Mouse (Mus musculus) limb, embryonic 12.5 days (tissue): Measurements from ENCODE around the gene Mcu. TPM values are rescaled to one million over a fixed set of nuclear protein-coding genes. Genes with fewer than 3 reads are reported as not detected.
A peak's percentile ranks its signal among the peaks of the same experiment; 100 is the strongest.

Experiments used
- ATAC-seq: fragments of 200-750 bp; cut with Nextera tagmentation; 2 replicates; pipeline ENCODE4 v1.8.0; 2017; ENCODE audit warnings: low read depth, moderate TSS enrichment; ENCODE audit not compliant: insufficient number of reproducible peaks, insufficient read depth, low FRiP score, low TSS enrichment
- H3K27ac ChIP-seq: fragments of 300-500 bp; sonication (generic); 2 replicates; pipeline ENCODE4 v1.5.1; 2016; ENCODE audit warnings: mild to moderate bottlenecking, moderate library complexity
- H3K27me3 ChIP-seq: fragments of 300-500 bp; sonication (generic); 2 replicates; pipeline ENCODE4 v1.6.1; 2016; ENCODE audit warnings: mild to moderate bottlenecking, moderate library complexity
- H3K36me3 ChIP-seq: fragments of 300-500 bp; sonication (generic); 2 replicates; pipeline ENCODE4 v1.6.1; 2016; ENCODE audit warnings: mild to moderate bottlenecking, moderate library complexity
- H3K4me1 ChIP-seq: fragments of 300-500 bp; sonication (generic); replicated peaks from 2 replicates; pipeline ENCODE4 v1.6.1; 2016
- H3K4me2 ChIP-seq: fragments of 300-500 bp; sonication (generic); 2 replicates; pipeline ENCODE4 v1.6.1; 2016; ENCODE audit warnings: mild to moderate bottlenecking, moderate library complexity
- H3K4me3 ChIP-seq: fragments of 300-500 bp; sonication (generic); replicated peaks from 2 replicates; pipeline ENCODE4 v1.5.1; 2016; ENCODE audit warnings: mild to moderate bottlenecking
- H3K9ac ChIP-seq: fragments of 300-500 bp; sonication (generic); replicated peaks from 2 replicates; pipeline ENCODE4 v1.6.1; 2016; ENCODE audit warnings: mild to moderate bottlenecking, moderate library complexity
- H3K9me3 ChIP-seq: fragments of 300-500 bp; sonication (generic); 2 replicates; pipeline ENCODE4 v1.6.1; 2016; ENCODE audit warnings: mild to moderate bottlenecking, moderate library complexity
- WGBS: fragments of 180-500 bp; shearing (Covaris S2); methylation state at CpG from one replicate; pipeline ENCODE4 v1.1.7; 2016; 5-methylcytosine and 5-hydroxymethylcytosine counted together
- polyA plus RNA-seq: library from polyadenylated mRNA; unstranded; fragments of >200 nt; fragmentation: Nextera tagmentation; extraction: Ambion mirVana; gene quantifications from 2 replicates; pipeline ENCODE4 v1.2.1, GENCODE M21; 2016

The Mcu gene
- polyA plus RNA-seq, 1 experiment from 2014 or later: 48.4 TPM

DNA sequence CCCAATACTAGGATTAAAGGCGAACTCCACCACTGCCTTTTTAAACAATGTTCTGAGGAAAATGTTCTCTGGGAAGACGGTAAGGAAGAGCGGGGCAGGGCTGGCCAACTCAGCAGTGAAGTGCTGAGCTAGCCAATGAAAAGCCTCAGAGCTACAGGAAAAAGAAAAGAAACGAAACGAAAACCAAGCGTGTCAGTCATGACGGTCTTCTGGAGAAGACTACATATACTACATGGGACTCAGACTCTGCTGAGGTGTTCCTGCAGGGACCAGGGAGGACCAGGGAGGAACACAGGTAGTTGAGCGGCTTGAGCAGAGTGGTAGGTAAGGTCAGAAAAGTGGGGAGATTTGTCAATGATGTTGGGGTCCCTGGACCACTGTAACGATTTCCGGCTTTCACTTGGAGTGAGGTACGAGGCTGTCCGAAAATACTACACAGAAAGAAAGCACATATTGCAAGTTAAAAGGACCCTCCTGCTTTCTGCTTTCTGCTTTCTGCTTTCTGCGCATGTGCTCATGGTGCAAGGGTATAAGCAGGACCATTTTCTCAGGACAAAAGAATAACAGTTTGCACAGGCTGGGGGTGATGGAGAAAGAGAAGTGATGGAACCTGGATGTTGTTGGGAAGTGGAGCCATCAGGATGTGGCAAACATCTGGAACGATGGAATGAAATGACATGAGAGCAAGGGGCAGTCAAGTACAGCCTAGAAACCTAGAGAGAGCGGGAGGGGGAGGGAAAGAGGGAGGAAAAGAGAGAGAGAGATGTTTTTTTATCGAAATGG is 20.4 kb upstream of the Mcu start:
- WGBS: 73% methylated on average over 16 of the region's 16 CpGs
- Histone ChIP-seq H3K36me3 (no peaks in the 10 kb centered on the region), H3K9me3 (no peaks in the 10 kb centered on the region), H3K27me3 (no peaks in the 10 kb centered on the region), H3K4me3 (no peak overlapping the region), H3K4me2 (peak overlapping the region; percentile 23), H3K4me1 (peaks cover 23% of the 10 kb centered on the region), H3K9ac (no peak overlapping the region), H3K27ac (peak overlapping the region; percentile 84)
- peak; percentile 24; the same call in 1 of the 2 replicates for ATAC-seq

- Histone ChIP-seq H3K4me1 (peaks cover 23% of the 10 kb centered on the region), H3K9me3 (no peaks in the 10 kb centered on the region), H3K27me3 (no peaks in the 10 kb centered on the region), H3K9ac (no peak overlapping the region), H3K36me3 (no peaks in the 10 kb centered on the region), H3K27ac (no peak overlapping the region), H3K4me3 (no peak overlapping the region), H3K4me2 (no peak overlapping the region)
- no peak for ATAC-seq
- WGBS: 86% methylated on average over 2 of the region's 2 CpGs
Measured at GRCm38 (mm10) chr10:59636048-59636447, 19.6 kb upstream of the Mcu start.

GRCm38 (mm10) chr10:59629506-59629782 is 13.0 kb upstream of the Mcu start:
- H3K36me3 ChIP-seq: no peaks in the 10 kb centered on the region
- H3K4me1 ChIP-seq: 0 out of 2 replicates have a peak, but pooled peaks cover 9% of the 10 kb centered on the region
- H3K4me2 ChIP-seq: no peak overlapping the region
- H3K4me3 ChIP-seq: no peak overlapping the region
- H3K27me3 ChIP-seq: no peaks in the 10 kb centered on the region
- no peak for ATAC-seq
- H3K9me3 ChIP-seq: no peaks in the 10 kb centered on the region
- H3K27ac ChIP-seq: no peak overlapping the region
- WGBS: 79% methylated on average over 4 of the region's 4 CpGs
- H3K9ac ChIP-seq: no peak overlapping the region

- H3K4me1 ChIP-seq: 0 out of 2 replicates have a peak, but pooled peaks cover 9% of the 10 kb centered on the region
- H3K4me2 ChIP-seq: no peak overlapping the region
- no peak overlapping the region for H3K4me3 ChIP-seq
- no peaks in the 10 kb centered on the region for H3K9me3 ChIP-seq
- no peaks in the 10 kb centered on the region for H3K36me3 ChIP-seq
- no peak overlapping the region for H3K9ac ChIP-seq
- 69% methylated on average over 17 of the region's 17 CpGs for WGBS
- ATAC-seq: no peak
- no peaks in the 10 kb centered on the region for H3K27me3 ChIP-seq
- peak overlapping the region; percentile 47; the same call in 1 of the 2 replicates for H3K27ac ChIP-seq
Measured at GRCm38 (mm10) chr10:59628641-59629505, 12.4 kb upstream of the Mcu start.

DNA sequence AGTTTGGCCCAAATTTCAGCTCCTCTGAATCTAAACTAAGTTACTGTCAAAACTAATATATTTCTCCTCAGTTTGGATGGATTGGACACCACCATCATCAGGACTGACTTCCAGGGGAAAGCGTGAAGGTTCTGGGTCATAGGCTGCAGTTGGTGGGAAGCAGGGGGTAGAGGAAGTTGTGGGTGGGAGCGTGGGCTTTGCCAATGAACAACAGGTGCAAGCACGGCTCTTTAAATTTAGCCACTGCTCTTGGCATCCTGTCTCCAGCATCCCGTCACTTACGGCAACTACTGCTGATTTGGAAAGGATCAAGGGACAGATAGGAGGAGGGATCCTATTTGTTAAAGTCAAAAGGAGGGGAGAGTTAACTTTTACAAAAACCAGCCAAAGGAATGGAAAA is 7.0 kb upstream of the Mcu start:
- no peaks in the 10 kb centered on the region for H3K27me3 ChIP-seq
- H3K27ac ChIP-seq: no peak overlapping the region
- peaks cover 16% of the 10 kb centered on the region for H3K4me1 ChIP-seq
- no peak overlapping the region for H3K4me2 ChIP-seq
- no peaks in the 10 kb centered on the region for H3K9me3 ChIP-seq
- H3K9ac ChIP-seq: no peak overlapping the region
- WGBS: 55% methylated on average over 5 of the region's 5 CpGs
- no peak for ATAC-seq
- no peaks in the 10 kb centered on the region for H3K36me3 ChIP-seq
- no peak overlapping the region for H3K4me3 ChIP-seq

DNA sequence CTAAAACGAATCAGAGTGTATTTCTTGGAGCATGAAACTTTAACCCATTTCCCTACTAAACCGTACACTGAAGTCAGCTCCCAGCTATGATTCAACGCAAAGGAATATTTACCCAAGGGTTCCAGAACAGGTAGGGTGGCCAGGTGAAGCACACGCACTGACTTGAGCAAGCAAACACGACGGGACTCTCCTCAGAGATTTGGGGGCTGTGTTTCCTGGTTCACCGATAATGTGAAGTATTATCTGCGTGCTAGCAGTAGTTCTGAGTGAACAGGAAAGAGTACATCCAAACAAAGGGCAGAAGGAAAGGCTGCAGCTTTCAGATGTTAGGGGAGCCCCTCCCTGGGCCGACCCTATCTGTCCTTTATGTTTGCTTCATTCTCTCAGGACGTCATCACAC is 4.9 kb upstream of the Mcu start:
- 80% methylated on average over 10 of the region's 10 CpGs for WGBS
- ATAC-seq: no peak
- Histone ChIP-seq H3K27me3 (no peaks in the 10 kb centered on the region), H3K4me3 (no peak overlapping the region), H3K9ac (no peak overlapping the region), H3K9me3 (no peaks in the 10 kb centered on the region), H3K36me3 (no peaks in the 10 kb centered on the region), H3K4me1 (peaks cover 20% of the 10 kb centered on the region), H3K27ac (no peak overlapping the region), H3K4me2 (no peak overlapping the region)

DNA sequence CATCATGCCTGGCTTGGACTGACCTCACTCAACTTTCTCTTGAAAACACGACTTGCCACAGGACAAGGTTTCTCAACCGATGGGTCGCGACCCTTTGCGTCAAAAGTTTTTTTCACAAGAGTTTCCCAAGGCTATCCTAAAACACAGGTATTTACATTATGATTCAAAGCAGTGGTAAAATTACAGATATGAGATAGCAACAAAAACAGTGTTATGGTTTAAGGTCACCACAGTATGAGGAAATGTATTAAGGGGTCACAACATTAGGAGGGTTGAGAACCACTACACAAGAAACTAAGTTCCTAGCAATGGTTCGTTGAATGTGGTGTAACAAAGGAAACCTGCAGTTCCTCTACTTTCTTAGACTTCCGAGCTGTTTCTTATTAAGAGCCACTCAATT is 1.3 kb upstream of the Mcu start:
- WGBS: 91% methylated on average over 7 of the region's 7 CpGs
- H3K4me1 ChIP-seq: peaks cover 40% of the 10 kb centered on the region
- H3K27me3 ChIP-seq: no peaks in the 10 kb centered on the region

GRCm38 (mm10) chr10:59615981-59616520 is 441 bp downstream of the Mcu start, which contains the start of gene Gm10322:
Gene Gm10322, plus strand, starts transcription at chr10:59616063.
- Histone ChIP-seq H3K4me2 (peak within 1 kb of the TSS; percentile 85), H3K9ac (peak within 1 kb of the TSS; percentile 96), H3K27ac (peak within 1 kb of the TSS; percentile 90), H3K4me1 (peaks cover 32% of the 10 kb centered on the region), H3K9me3 (no peaks in the 10 kb centered on the region), H3K27me3 (no peaks in the 10 kb centered on the region), H3K4me3 (peak within 1 kb of the TSS; percentile 93), H3K36me3 (no peaks in the 10 kb centered on the region)
- peak; percentile 48 for ATAC-seq
- 1% methylated on average over 46 of the region's 51 CpGs for WGBS

More for the DNA sequence above, 1.3 kb upstream of the Mcu start:
- Histone ChIP-seq H3K36me3 (no peaks in the 10 kb centered on the region), H3K9me3 (no peaks in the 10 kb centered on the region), H3K9ac (no peak overlapping the region), H3K4me3 (no peak overlapping the region), H3K27ac (no peak overlapping the region), H3K4me2 (no peak overlapping the region)
- ATAC-seq: no peak

DNA sequence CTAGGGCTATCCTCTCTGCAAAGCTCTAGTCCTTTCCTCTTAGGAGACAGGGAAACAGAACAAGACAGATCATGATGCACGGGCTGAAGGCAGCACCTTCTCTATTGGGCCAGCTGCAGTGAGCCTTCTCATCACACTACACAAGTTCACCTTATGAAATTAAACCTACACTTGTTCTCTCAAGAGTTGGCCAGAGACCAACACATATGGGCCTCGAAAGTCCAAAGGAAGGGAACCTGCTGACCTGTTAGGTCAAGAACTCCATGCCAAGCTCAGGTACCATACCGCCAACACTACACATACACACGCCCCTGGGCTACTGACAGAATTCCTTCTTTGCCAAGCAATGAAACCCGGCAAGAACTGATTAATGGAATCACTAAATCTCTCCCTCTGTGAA is 1.1 kb downstream of the Mcu start:
- Histone ChIP-seq H3K4me2 (peak overlapping the region; percentile 85), H3K4me3 (peak overlapping the region; percentile 93), H3K36me3 (no peaks in the 10 kb centered on the region), H3K27ac (no peak overlapping the region; the same call in 1 of the 2 replicates), H3K27me3 (no peaks in the 10 kb centered on the region), H3K9me3 (no peaks in the 10 kb centered on the region), H3K4me1 (peaks cover 32% of the 10 kb centered on the region), H3K9ac (peak overlapping the region; percentile 96; the same call in 1 of the 2 replicates)
- 31% methylated on average over 5 of the region's 5 CpGs for WGBS
- ATAC-seq: no peak

DNA sequence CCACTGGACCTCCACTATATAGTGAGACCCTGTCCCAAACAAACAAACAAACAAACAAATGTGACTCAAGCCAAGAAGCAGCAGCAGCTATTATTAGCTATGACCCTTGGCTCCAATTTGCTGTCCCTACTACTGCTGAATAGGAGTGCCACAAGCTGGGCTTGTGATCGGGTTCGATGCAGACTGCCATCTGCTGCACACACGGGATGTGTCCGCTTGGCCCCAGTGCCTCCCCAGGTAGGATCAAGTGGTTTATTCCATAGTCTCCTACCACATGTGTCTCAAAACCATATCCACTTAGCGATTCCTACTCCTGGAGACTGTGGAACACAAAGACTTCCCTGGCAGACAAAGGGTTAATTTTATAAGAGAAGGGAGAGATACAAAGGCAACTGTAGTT is 2.4 kb downstream of the Mcu start:
- Histone ChIP-seq H3K9me3 (no peaks in the 10 kb centered on the region), H3K9ac (no peak overlapping the region), H3K4me2 (peak overlapping the region; percentile 7; the same call in 1 of the 2 replicates), H3K27ac (no peak overlapping the region), H3K27me3 (no peaks in the 10 kb centered on the region), H3K4me3 (no peak overlapping the region), H3K36me3 (no peaks in the 10 kb centered on the region), H3K4me1 (peaks cover 39% of the 10 kb centered on the region)
- 88% methylated on average over 5 of the region's 5 CpGs for WGBS
- ATAC-seq: no peak

- ATAC-seq: no peak
- WGBS: 78% methylated on average over 5 of the region's 5 CpGs
- Histone ChIP-seq H3K4me2 (no peak overlapping the region), H3K4me3 (no peak overlapping the region), H3K4me1 (peaks cover 39% of the 10 kb centered on the region), H3K9ac (no peak overlapping the region), H3K9me3 (no peaks in the 10 kb centered on the region), H3K36me3 (no peaks in the 10 kb centered on the region), H3K27me3 (no peaks in the 10 kb centered on the region), H3K27ac (no peak overlapping the region)
Measured at GRCm38 (mm10) chr10:59613276-59613675, 3.2 kb downstream of the Mcu start.
